In the genomic region with DNA sequence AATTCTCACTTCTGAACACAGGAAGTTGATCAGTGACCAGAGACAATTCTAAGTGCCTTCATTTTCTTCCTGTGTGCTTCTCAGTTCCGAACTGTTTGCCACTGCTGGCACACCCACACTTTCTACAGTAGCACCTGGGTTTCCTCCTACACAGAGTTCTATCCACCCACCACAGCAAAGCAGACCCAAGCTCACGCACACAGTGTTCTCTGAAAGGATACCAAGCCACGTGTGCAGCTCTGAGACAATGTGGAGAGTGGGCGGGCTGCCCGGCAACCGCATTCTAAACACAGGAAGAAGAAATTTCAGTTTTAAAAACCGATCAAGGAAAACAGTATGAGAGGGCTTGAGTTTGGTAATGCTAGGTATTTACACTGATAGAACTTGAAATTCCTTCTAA, we compare ENCODE assay signal across 11 mouse cellular contexts.
DNase-seq lines count a peak whose midpoint lies in the region; ATAC-seq lines count a peak whose summit lies in the region.
"Had no signal": no experiment of that assay in that cellular context is flagged by ENCODE, and none has a peak within 500 bp of the region (broad histone marks: within the 10 kb centered on the region; RNA-seq: fewer than 3 reads in every experiment).

No protein-coding gene starts in this region.

- H3K27ac ChIP-seq in hindbrain, embryonic 13.5 days: no peak overlapping the region
- H3K27ac ChIP-seq in intestine, embryonic 15.5 days: no peak overlapping the region
- no peak overlapping the region for H3K27ac ChIP-seq in limb, embryonic 10.5 days
- H3K27ac ChIP-seq: embryonic facial prominence, embryonic 15.5 days; neural tube, embryonic 13.5 days had no signal

- no peak for ATAC-seq in hindbrain, embryonic 13.5 days (ENCODE audit: low FRiP score)
- ATAC-seq in intestine, embryonic 15.5 days: no peak
- ATAC-seq: Patski had no signal

- H3K4me1 ChIP-seq in hindbrain, embryonic 13.5 days (replicated peaks): peaks cover 7% of the 10 kb centered on the region; the same call in 1 of the 2 replicates
- H3K4me1 ChIP-seq in intestine, embryonic 15.5 days (replicated peaks): no peaks in the 10 kb centered on the region
- peaks cover 4% of the 10 kb centered on the region; the same call in 1 of the 2 replicates for H3K4me1 ChIP-seq in limb, embryonic 10.5 days
- H3K4me1 ChIP-seq: neural tube, embryonic 13.5 days had no signal

- H3K9ac ChIP-seq in hindbrain, embryonic 13.5 days: no peak overlapping the region
- H3K9ac ChIP-seq in intestine, embryonic 15.5 days: no peak overlapping the region
- H3K9ac ChIP-seq: embryonic facial prominence, embryonic 15.5 days; neural tube, embryonic 13.5 days had no signal

- peak; percentile 81 for DNase-seq in CD4-positive helper T cell, adult 2 months (ENCODE audit: low read depth, low spot score)
- peak; percentile 64 to 71 for DNase-seq in frontal cortex, postnatal 14 days (ENCODE audit: low spot score in 2 of 2)
- DNase-seq in layer of hippocampus, postnatal 25 days (ENCODE audit: extremely low spot score in 1 of 2, low spot score in 1 of 2): peak; percentile 52 to 63
- DNase-seq in right cerebral cortex, adult 2 months (ENCODE audit: low spot score in 2 of 2): peak; percentile 88 to 89
- DNase-seq in limb, embryonic 10.5 days (ENCODE audit: low spot score): no peak
- no peak for DNase-seq in adrenal gland, adult 2 months

- H3K9me3 ChIP-seq in hindbrain, embryonic 13.5 days: no peaks in the 10 kb centered on the region
- H3K9me3 ChIP-seq in intestine, embryonic 15.5 days: no peaks in the 10 kb centered on the region
- no peaks in the 10 kb centered on the region for H3K9me3 ChIP-seq in limb, embryonic 10.5 days (replicated peaks)
- H3K9me3 ChIP-seq: embryonic facial prominence, embryonic 15.5 days; neural tube, embryonic 13.5 days had no signal

- no peak overlapping the region for H3K4me2 ChIP-seq in hindbrain, embryonic 13.5 days
- no peak overlapping the region for H3K4me2 ChIP-seq in intestine, embryonic 15.5 days (replicated peaks)
- H3K4me2 ChIP-seq: embryonic facial prominence, embryonic 15.5 days; neural tube, embryonic 13.5 days had no signal

- WGBS in hindbrain, embryonic 13.5 days: 81% methylated on average over 7 of the region's 7 CpGs
- 75% methylated on average over 7 of the region's 7 CpGs for WGBS in intestine, embryonic 15.5 days
- WGBS in limb, embryonic 10.5 days: 88% methylated on average over 7 of the region's 7 CpGs

- H3K4me3 ChIP-seq in hindbrain, embryonic 13.5 days: no peak overlapping the region
- no peak overlapping the region for H3K4me3 ChIP-seq in intestine, embryonic 15.5 days (replicated peaks)
- no peak overlapping the region for H3K4me3 ChIP-seq in limb, embryonic 10.5 days
- H3K4me3 ChIP-seq: embryonic facial prominence, embryonic 15.5 days; neural tube, embryonic 13.5 days had no signal

- H3K36me3 ChIP-seq in hindbrain, embryonic 13.5 days: no peaks in the 10 kb centered on the region
- H3K36me3 ChIP-seq in intestine, embryonic 15.5 days: no peaks in the 10 kb centered on the region
- H3K36me3 ChIP-seq in limb, embryonic 10.5 days: no peaks in the 10 kb centered on the region
- H3K36me3 ChIP-seq: embryonic facial prominence, embryonic 15.5 days; neural tube, embryonic 13.5 days had no signal

- H3K27me3 ChIP-seq in hindbrain, embryonic 13.5 days: no peaks in the 10 kb centered on the region
- H3K27me3 ChIP-seq in intestine, embryonic 15.5 days (replicated peaks): no peaks in the 10 kb centered on the region
- H3K27me3 ChIP-seq in limb, embryonic 10.5 days (ENCODE audit: low read depth, poor library complexity, severe bottlenecking): no peaks in the 10 kb centered on the region
- H3K27me3 ChIP-seq: embryonic facial prominence, embryonic 15.5 days; neural tube, embryonic 13.5 days; Patski had no signal

Comparison
In these comparisons a context has a peak if more than half of its experiments do, and no peak if none do; other contexts are left out.
1. DNase-seq: peak in CD4-positive helper T cell, adult 2 months (single experiment), frontal cortex, postnatal 14 days (2 of 2), layer of hippocampus, postnatal 25 days (2 of 2) and right cerebral cortex, adult 2 months (2 of 2); none in limb, embryonic 10.5 days (single experiment) and adrenal gland, adult 2 months (single experiment).